Mouse (Mus musculus): ENCODE data around the gene Ubqln5. TPM values are rescaled to one million over a fixed set of nuclear protein-coding genes. Genes with fewer than 3 reads are reported as not detected.

The Ubqln5 gene
- total RNA-seq (2022): not detected

GRCm38 (mm10) chr7:104129726-104130125 is at the start of gene Ubqln5:
TSS of gene Ubqln5 (minus strand) at chr7:104129826.
- no peak for DNase-seq (ENCODE audit: low spot score in 2 of 2)

DNA sequence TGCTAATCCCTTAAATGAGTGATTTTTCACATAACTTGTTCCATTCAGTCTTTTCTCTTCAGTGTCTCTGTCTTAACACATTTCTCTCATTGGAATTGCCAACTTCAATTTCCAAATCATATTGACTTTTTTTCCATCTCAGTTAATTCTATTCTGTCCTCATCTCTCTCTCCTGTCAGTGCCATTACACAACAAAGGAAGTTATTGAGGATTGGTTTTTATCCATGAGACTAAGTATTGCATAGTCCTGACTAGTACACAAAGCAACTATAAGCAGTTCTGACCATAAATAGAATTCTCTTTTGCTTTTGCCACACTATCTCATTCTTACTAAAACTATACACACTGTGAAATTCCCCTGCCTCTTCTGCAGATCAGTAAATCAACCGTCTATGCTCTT is 49.4 kb upstream of the Ubqln5 start:
- DNase-seq (ENCODE audit: low spot score in 2 of 2): no peak

GRCm38 (mm10) chr7:104178422-104179054 is 48.9 kb upstream of the Ubqln5 start:
- DNase-seq (ENCODE audit: low spot score in 2 of 2): no peak

GRCm38 (mm10) chr7:104175085-104175484 is 45.5 kb upstream of the Ubqln5 start:
- DNase-seq (ENCODE audit: low spot score in 2 of 2): no peak

- no peak for DNase-seq (ENCODE audit: low spot score in 2 of 2)
Observed at GRCm38 (mm10) chr7:104169634-104170204, 40.1 kb upstream of the Ubqln5 start.

- no peak for DNase-seq (ENCODE audit: low spot score in 2 of 2)
Observed at GRCm38 (mm10) chr7:104167105-104167504, 37.5 kb upstream of the Ubqln5 start.

- DNase-seq (ENCODE audit: low spot score in 2 of 2): no peak
Observed at GRCm38 (mm10) chr7:104150456-104150855, 20.8 kb upstream of the Ubqln5 start, which contains the start of gene Ubqlnl. TSS of gene Ubqlnl (minus strand) at chr7:104150556.

DNA sequence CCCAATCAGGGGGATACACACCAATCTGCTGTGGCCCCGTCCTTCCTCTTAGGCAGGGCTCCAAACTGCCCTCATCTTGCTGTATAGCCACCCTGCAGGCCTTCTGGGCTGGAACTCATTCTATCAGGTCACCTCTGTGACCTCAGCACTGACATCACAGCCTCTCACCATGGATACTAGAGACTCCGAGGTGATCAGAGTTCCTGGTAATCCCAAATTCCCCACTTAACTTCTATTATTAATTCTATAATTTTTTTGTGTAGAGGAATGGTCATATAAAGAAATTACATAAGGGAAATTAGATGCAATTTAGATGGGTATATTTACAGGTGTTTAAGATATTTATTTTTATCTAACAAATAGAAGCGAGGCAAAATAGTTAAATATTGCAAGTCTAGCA is 13.6 kb upstream of the Ubqln5 start, which contains the start of gene Ubqln3:
Ubqln3 (minus strand) TSS at position 101 of the 400 bp plus-strand sequence.
- no peak for DNase-seq (ENCODE audit: low spot score in 2 of 2)

- no peak for DNase-seq (ENCODE audit: low spot score in 2 of 2)
Observed at GRCm38 (mm10) chr7:104137305-104137704, 7.7 kb upstream of the Ubqln5 start, which contains the start of gene Olfr643. TSS of gene Olfr643 (minus strand) at chr7:104137405.

- no peak for DNase-seq (ENCODE audit: low spot score in 2 of 2)
Observed at GRCm38 (mm10) chr7:104104757-104104972, 25.0 kb downstream of the Ubqln5 start, which contains the start of gene Olfr646. TSS of gene Olfr646 (plus strand) at chr7:104104873.

DNA sequence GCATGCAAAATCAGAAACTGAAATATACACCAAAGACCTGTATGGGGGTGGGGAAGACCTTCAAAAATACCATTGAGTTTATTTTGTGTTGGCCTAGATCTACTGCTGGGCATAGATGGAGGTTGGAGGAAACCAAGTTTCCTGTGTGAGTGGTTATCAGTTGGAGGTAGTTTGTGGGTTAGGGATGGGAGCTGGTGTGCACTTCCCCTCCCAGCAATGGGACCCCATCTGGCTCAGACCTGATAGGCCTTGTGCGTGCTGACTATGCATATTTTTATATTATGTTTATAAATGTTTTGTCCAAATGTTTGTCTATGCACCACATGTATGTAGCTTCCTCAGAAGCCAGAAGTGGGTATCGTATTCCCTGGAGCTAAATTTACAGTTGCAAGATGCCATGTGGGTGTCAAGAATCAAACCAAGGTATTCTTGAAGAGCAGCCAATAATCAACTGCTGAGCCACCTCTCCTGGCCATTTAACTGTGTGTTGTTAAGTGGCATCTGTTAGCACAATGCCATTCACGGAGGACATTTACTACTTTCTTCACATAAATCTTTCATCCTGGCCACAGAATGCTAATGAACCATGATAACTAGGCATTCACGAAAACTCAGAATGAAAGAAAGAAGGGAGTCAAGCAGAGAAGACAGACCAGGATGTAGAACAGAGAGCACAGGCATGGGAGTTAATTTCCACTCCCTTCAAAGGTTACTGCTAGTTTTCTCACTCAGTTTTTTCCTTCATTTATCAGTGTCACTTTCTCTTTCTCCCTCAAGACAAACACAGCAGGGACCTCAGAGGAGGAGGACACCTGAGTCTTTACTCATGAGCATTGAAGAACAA is 25.5 kb downstream of the Ubqln5 start:
- DNase-seq (ENCODE audit: low spot score in 2 of 2): no peak

GRCm38 (mm10) chr7:104085365-104085764 is 44.3 kb downstream of the Ubqln5 start, which contains the start of gene Olfr645:
TSS of gene Olfr645 (minus strand) at chr7:104085465.
- DNase-seq (ENCODE audit: low spot score in 2 of 2): no peak

Other genes with a start within 250 kb of the Ubqln5 start
- gene Olfr66, start 243.6 kb downstream of the Ubqln5 start, total RNA-seq (2022): not detected
- not detected for gene Olfr64, start 235.3 kb downstream of the Ubqln5 start, total RNA-seq (2022)
- not detected for gene Olfr65, start 226.3 kb downstream of the Ubqln5 start, total RNA-seq (2022)
- not detected for gene Olfr631, start 201.0 kb downstream of the Ubqln5 start, total RNA-seq (2022)
- not detected for gene Olfr632, start 195.5 kb downstream of the Ubqln5 start, total RNA-seq (2022)
- not detected for gene Olfr633, start 185.4 kb downstream of the Ubqln5 start, total RNA-seq (2022)
- under 1 TPM in 3 of 4 experiments, not detected in 1; 0.05 to 0.08 (median 0.07) TPM for gene Olfr635, start 158.7 kb downstream of the Ubqln5 start, total RNA-seq (2022)
- not detected for gene Olfr638, start 131.1 kb downstream of the Ubqln5 start, total RNA-seq (2022)
- under 1 TPM; 0.11 to 0.19 (median 0.14) TPM for gene Olfr639, start 112.5 kb downstream of the Ubqln5 start, total RNA-seq (2022)
- gene Olfr640, start 104.3 kb downstream of the Ubqln5 start, total RNA-seq (2022): not detected
- gene Olfr641, start 94.4 kb downstream of the Ubqln5 start, total RNA-seq (2022): not detected
- not detected for gene Olfr642, start 77.2 kb downstream of the Ubqln5 start, total RNA-seq (2022)
- not detected for gene 4930516K23Rik, start 68.4 kb downstream of the Ubqln5 start, total RNA-seq (2022)
- gene Olfr644, start 58.0 kb downstream of the Ubqln5 start, total RNA-seq (2022): not detected
- gene Olfr645, start 44.4 kb downstream of the Ubqln5 start, total RNA-seq (2022): not detected
- gene Olfr646, start 25.0 kb downstream of the Ubqln5 start, total RNA-seq (2022): not detected
- gene Olfr643, start 7.6 kb upstream of the Ubqln5 start, total RNA-seq (2022): not detected
- gene Ubqln3, start 13.5 kb upstream of the Ubqln5 start, total RNA-seq (2022): not detected
- not detected for gene Ubqlnl, start 20.7 kb upstream of the Ubqln5 start, total RNA-seq (2022)
- gene Olfm5, start 35.0 kb upstream of the Ubqln5 start, total RNA-seq (2022): not detected
- gene Olfr648, start 53.6 kb upstream of the Ubqln5 start, total RNA-seq (2022): under 1 TPM in 3 of 4 experiments, not detected in 1; 0.25 to 0.46 (median 0.28) TPM
- not detected for gene Olfr649, start 66.2 kb upstream of the Ubqln5 start, total RNA-seq (2022)
- gene Trim6, start 89.0 kb upstream of the Ubqln5 start, total RNA-seq (2022): under 1 TPM in 2 of 4 experiments, not detected in 2; 0.25 to 0.46 TPM
- gene Trim34a, start 114.6 kb upstream of the Ubqln5 start, total RNA-seq (2022): 1 to 10 TPM; 1.3 to 2.8 (median 1.9) TPM
- gene Trim5, start 158.3 kb upstream of the Ubqln5 start, total RNA-seq (2022): 1 to 10 TPM in 1 of 4 experiments, under 1 TPM in 3; 0.33 to 1.1 (median 0.83) TPM
- 1 to 10 TPM; 1.8 to 3.9 (median 3.1) TPM for gene Trim12a, start 185.6 kb upstream of the Ubqln5 start, total RNA-seq (2022)
- gene Trim34b, start 199.6 kb upstream of the Ubqln5 start, total RNA-seq (2022): under 1 TPM in 2 of 4 experiments, not detected in 2; 0.35 to 0.57 TPM
- 1 to 10 TPM; 1.2 to 2.3 (median 1.7) TPM for gene Trim12c, start 223.5 kb upstream of the Ubqln5 start, total RNA-seq (2022)
- under 1 TPM in 3 of 4 experiments, not detected in 1; 0.11 to 0.26 (median 0.18) TPM for gene Trim30b, start 240.1 kb upstream of the Ubqln5 start, total RNA-seq (2022)